Mouse (Mus musculus) lung, postnatal 0 days (tissue): ENCODE measurements around the gene Cadm2. TPM values are rescaled to one million over a fixed set of nuclear protein-coding genes. Genes with fewer than 3 reads are reported as not detected.

Source experiments
- ATAC-seq: fragments of 200-750 bp; cut with Nextera tagmentation; 2 replicates; pipeline ENCODE4 v1.8.0; 2017; ENCODE audit warnings: moderate library complexity
- DNase-seq: peaks from one replicate; pipeline ENCODE4 v3.0.0-alpha.2; 2016; ENCODE audit warnings: low spot score
- H3K27ac ChIP-seq: fragments of 300-500 bp; sonication (generic); 2 replicates; pipeline ENCODE4 v1.5.1; 2014; ENCODE audit warnings: antibody characterized with exemption, mild to moderate bottlenecking, low read length, mixed read lengths
- H3K27me3 ChIP-seq: fragments of 300-500 bp; sonication (generic); replicated peaks from 2 replicates; pipeline ENCODE4 v1.6.1; 2014; ENCODE audit warnings: low read length, mixed read lengths; ENCODE audit not compliant: insufficient read depth
- H3K36me3 ChIP-seq: fragments of 300-500 bp; sonication (generic); 2 replicates; pipeline ENCODE4 v1.6.1; 2014; ENCODE audit warnings: low read length, mixed read lengths; ENCODE audit not compliant: insufficient read depth
- H3K4me1 ChIP-seq: fragments of 300-500 bp; sonication (generic); 2 replicates; pipeline ENCODE4 v1.6.1; 2014; ENCODE audit warnings: antibody characterized with exemption, low read depth, low read length, mixed read lengths; ENCODE audit not compliant: insufficient read depth
- H3K4me2 ChIP-seq: fragments of 300-500 bp; sonication (generic); replicated peaks from 2 replicates; pipeline ENCODE4 v1.6.1; 2014; ENCODE audit warnings: low read depth, mild to moderate bottlenecking, low read length, moderate library complexity, mixed read lengths
- H3K4me3 ChIP-seq: fragments of 300-500 bp; sonication (generic); 2 replicates; pipeline ENCODE4 v1.5.1; 2014; ENCODE audit warnings: low read depth, low read length
- H3K9ac ChIP-seq: fragments of 300-500 bp; sonication (generic); replicated peaks from 2 replicates; pipeline ENCODE4 v1.6.1; 2014; ENCODE audit warnings: low read depth, mild to moderate bottlenecking
- H3K9me3 ChIP-seq: fragments of 300-500 bp; sonication (generic); 2 replicates; pipeline ENCODE4 v1.6.1; 2016; ENCODE audit warnings: low read length, mixed read lengths
- CTCF ChIP-seq: IDR thresholded peaks from 2 replicates; pipeline ENCODE4 v1.5.1; 2016; ENCODE audit warnings: antibody characterized with exemption, mild to moderate bottlenecking
- EP300 ChIP-seq: IDR thresholded peaks from 2 replicates; pipeline ENCODE4 v1.6.1; 2016; ENCODE audit warnings: antibody characterized with exemption, mild to moderate bottlenecking, control low read depth
- WGBS: fragments of 180-500 bp; shearing (Covaris S2); extraction: QIAGEN DNeasy Blood & Tissue Kit; methylation state at CpG from one replicate; pipeline ENCODE4 v1.1.7; 2014; 5-methylcytosine and 5-hydroxymethylcytosine counted together
- polyA plus RNA-seq: library from polyadenylated mRNA; unstranded; fragments of >200 nt; fragmentation: Nextera tagmentation; extraction: Ambion mirVana; gene quantifications from 2 replicates; pipeline ENCODE4 v1.2.1, GENCODE M21; 2015

The Cadm2 gene
- polyA plus RNA-seq, 1 experiment from 2014 or later, result 0.24 TPM

DNA sequence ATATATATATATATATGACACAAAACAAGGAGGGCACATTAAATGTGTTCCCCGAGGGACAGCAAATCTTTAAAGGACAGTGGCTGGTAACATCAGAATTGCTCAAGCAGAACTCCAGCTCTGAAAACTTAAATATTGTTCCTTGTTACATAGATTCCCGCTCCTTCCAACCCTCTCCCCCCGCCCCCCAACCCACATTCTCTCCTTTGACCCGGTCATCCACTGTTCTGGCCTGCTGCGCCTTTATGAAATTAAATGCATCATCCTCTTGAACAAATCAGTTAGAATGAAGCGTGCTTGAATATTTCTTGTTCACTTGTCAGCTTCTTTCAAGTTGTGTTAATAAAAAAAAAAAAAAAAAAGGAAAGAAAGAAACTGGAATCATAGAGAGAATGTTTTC, 15.0 kb downstream of the Cadm2 start:
- no peak overlapping the region for H3K4me2 ChIP-seq
- TF ChIP-seq CTCF, result no peak
- TF ChIP-seq EP300, result no peak
- WGBS, result 81% methylated on average over 6 of the region's 6 CpGs
- no peak overlapping the region for H3K4me3 ChIP-seq
- no peak overlapping the region for H3K9ac ChIP-seq
- no peaks in the 10 kb centered on the region for H3K9me3 ChIP-seq
- DNase-seq (no peak), ATAC-seq (no peak)
- no peak overlapping the region for H3K27ac ChIP-seq
- no peaks in the 10 kb centered on the region for H3K36me3 ChIP-seq
- H3K4me1 ChIP-seq, result no peaks in the 10 kb centered on the region
- no peaks in the 10 kb centered on the region for H3K27me3 ChIP-seq

DNA sequence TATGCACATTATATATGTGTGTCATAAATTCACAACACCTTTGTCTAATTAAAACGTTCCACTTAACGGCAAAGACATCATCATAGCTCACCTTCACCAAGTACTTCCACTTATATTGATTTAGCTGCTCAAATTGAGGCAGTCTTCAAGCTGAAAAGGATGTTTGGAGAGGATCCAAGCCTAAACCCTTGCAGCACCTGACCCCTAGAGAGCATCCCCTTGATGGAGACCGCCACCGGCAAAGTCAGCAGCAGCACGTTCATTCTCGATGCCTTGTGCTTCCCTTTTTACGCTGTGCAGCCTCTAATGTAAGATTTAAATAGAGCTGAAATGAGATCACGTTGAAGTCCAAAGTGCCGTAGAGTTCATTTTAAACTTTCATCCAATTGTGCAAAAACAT, 20.7 kb downstream of the Cadm2 start:
- Histone ChIP-seq H3K27me3 (no peaks in the 10 kb centered on the region), H3K9me3 (no peaks in the 10 kb centered on the region)

DNA sequence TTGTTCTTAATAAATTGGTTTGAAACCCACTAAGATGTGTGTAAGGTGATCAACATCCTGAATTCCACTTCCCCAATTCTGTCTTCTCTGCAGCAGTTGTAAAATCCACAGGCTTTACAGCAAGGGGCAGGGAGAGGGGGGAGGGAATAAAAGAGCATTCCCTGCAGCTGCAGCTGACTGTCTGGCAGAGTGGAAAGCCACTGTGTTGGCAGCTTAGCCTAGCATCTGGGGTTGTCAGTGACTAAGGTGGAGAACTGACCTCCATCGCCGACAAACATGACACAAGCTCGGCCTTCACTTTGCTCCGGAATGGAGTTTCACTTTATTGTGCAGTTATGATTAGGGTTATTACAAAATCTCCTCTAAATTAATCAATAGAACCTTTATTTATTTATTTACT, 21.9 kb downstream of the Cadm2 start:
- Histone ChIP-seq H3K36me3 (no peaks in the 10 kb centered on the region), H3K4me3 (no peak overlapping the region), H3K9me3 (no peaks in the 10 kb centered on the region), H3K27ac (no peak overlapping the region), H3K4me2 (no peak overlapping the region), H3K4me1 (no peaks in the 10 kb centered on the region), H3K27me3 (no peaks in the 10 kb centered on the region), H3K9ac (no peak overlapping the region)
- DNase-seq (no peak), ATAC-seq (no peak)
- WGBS, result 67% methylated on average over 4 of the region's 4 CpGs
- TF ChIP-seq CTCF (no peak), EP300 (no peak)

More for the DNA sequence above, 20.7 kb downstream of the Cadm2 start:
- no peak overlapping the region for H3K27ac ChIP-seq
- no peaks in the 10 kb centered on the region for H3K36me3 ChIP-seq
- DNase-seq (no peak), ATAC-seq (no peak)
- H3K9ac ChIP-seq, result no peak overlapping the region
- H3K4me1 ChIP-seq, result no peaks in the 10 kb centered on the region
- no peak for TF ChIP-seq EP300
- no peak for TF ChIP-seq CTCF
- 82% methylated on average over 9 of the region's 9 CpGs for WGBS
- H3K4me2 ChIP-seq, result no peak overlapping the region
- no peak overlapping the region for H3K4me3 ChIP-seq

DNA sequence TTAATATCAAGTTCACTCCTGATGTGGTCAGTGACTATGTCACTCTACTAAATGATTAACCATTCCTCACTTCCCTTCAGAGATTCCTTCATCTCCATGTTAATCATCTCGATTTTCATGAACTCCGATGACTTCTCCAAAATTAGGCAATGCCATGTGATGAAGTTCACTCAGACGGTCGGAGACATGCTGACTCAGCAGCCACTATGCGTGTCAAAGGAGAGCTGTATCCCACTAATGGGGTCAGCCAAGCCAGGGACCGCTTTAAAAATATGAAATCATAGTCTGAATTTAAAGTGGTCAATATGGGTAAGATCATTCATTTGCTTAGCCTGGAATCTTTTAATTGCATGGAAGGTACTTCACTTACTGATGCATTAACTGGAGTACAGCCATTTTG, 29.7 kb downstream of the Cadm2 start:
- no peaks in the 10 kb centered on the region for H3K36me3 ChIP-seq
- no peak overlapping the region for H3K27ac ChIP-seq
- H3K4me1 ChIP-seq, result no peaks in the 10 kb centered on the region
- no peaks in the 10 kb centered on the region for H3K27me3 ChIP-seq
- no peak overlapping the region for H3K9ac ChIP-seq
- TF ChIP-seq CTCF (no peak), EP300 (no peak)
- ATAC-seq, result no peak
- no peak overlapping the region for H3K4me3 ChIP-seq
- WGBS, result 78% methylated on average over 6 of the region's 6 CpGs
- DNase-seq, result no peak
- no peak overlapping the region for H3K4me2 ChIP-seq
- H3K9me3 ChIP-seq, result no peaks in the 10 kb centered on the region

DNA sequence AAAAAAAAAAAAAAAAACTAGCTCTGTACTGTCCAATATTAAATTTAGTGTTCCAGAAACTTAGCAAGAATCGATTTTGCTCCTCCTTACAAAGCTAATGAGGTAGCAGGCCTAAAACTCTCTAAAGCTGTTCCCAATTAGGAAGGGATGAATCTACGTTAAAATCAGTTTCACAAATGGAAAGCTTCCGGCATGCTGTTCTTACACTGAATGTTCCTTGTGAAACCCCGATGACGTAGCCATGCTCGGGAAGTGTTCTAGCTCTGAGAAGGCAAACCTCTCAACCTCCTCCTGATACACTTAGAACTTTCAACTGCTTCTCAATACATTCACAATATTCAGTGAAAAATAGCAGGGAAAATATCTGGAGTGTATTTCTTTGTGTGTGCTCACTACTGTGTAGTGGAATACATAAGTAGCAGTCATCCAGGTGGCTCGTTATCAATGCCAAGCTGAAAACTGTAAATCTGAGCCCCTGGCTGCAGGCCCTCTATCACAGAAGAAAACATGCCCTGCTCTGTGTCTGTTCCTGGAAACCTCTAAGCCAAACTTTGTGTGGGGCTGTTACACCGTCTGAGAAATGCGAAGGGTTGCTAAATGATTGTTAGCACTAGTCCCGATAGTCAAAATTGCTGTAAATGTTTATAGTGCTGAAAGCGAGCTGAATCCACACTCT, 41.7 kb downstream of the Cadm2 start:
- H3K4me1 ChIP-seq, result no peaks in the 10 kb centered on the region
- H3K4me3 ChIP-seq, result no peak overlapping the region
- WGBS, result 69% methylated on average over 11 of the region's 11 CpGs
- no peaks in the 10 kb centered on the region for H3K36me3 ChIP-seq
- no peak overlapping the region for H3K27ac ChIP-seq
- no peak overlapping the region for H3K4me2 ChIP-seq
- no peak for TF ChIP-seq CTCF
- H3K27me3 ChIP-seq, result no peaks in the 10 kb centered on the region
- ATAC-seq (no peak), DNase-seq (no peak)
- H3K9ac ChIP-seq, result no peak overlapping the region
- no peaks in the 10 kb centered on the region for H3K9me3 ChIP-seq

DNA sequence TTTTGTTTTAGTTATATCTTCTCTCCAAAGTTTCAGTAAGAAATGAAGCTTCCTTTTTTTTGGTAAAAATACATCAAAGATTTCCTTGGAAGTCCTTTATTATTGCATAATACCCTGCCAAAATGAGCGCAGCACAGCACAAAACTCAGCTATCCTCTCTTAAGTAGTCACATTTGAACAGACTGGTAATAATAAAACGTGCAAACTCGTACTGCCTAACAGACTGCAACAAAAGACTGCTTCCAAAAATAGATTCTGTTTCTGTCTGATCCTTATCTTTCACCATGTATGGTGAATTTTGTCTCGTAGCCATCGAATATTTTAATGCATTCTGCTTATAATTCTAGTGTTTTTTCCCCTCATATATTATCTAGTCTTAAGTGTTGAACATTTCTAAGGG, 45.2 kb downstream of the Cadm2 start:
- ATAC-seq (no peak), DNase-seq (no peak)
- TF ChIP-seq EP300, result no peak
- TF ChIP-seq CTCF, result no peak
- Histone ChIP-seq H3K27ac (no peak overlapping the region), H3K4me1 (no peaks in the 10 kb centered on the region), H3K4me2 (no peak overlapping the region), H3K4me3 (no peak overlapping the region), H3K9me3 (no peaks in the 10 kb centered on the region), H3K27me3 (no peaks in the 10 kb centered on the region), H3K9ac (no peak overlapping the region), H3K36me3 (no peaks in the 10 kb centered on the region)
- WGBS, result 56% methylated on average over 5 of the region's 5 CpGs

DNA sequence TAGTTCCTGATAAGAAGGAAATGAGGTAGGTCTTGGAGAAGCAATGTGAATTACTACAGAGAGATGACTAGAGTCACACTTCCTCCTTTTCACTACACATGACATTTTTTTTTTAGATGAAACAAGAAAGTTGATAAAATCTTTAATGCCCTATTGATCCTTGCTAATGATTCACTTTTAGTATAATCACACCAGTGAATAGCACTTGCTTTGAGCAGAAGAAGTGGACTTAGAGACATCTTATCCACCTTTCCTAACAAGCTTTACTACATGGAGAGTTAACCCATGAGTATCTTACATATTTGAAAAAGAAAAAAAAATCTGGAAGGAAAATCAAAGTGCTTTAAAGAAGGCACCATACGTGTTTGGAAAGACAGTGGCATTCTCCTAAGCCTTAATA, 93.7 kb downstream of the Cadm2 start:
- ATAC-seq, result no peak
- H3K9me3 ChIP-seq, result no peaks in the 10 kb centered on the region
- TF ChIP-seq EP300 (no peak), CTCF (no peak)
- no peak overlapping the region for H3K27ac ChIP-seq
- WGBS, result 57% methylated on average over 1 of the region's 1 CpGs
- DNase-seq, result no peak
- H3K4me3 ChIP-seq, result no peak overlapping the region
- H3K9ac ChIP-seq, result no peak overlapping the region
- H3K4me2 ChIP-seq, result no peak overlapping the region
- H3K4me1 ChIP-seq, result no peaks in the 10 kb centered on the region
- no peaks in the 10 kb centered on the region for H3K27me3 ChIP-seq
- no peaks in the 10 kb centered on the region for H3K36me3 ChIP-seq
